Mouse (Mus musculus): ENCODE data around the gene Slc41a1. TPM values are rescaled to one million over a fixed set of nuclear protein-coding genes. Genes with fewer than 3 reads are reported as not detected.

Slc41a1 gene
- polyA plus RNA-seq, 2 experiments: 0.83 to 1.3 TPM

DNA sequence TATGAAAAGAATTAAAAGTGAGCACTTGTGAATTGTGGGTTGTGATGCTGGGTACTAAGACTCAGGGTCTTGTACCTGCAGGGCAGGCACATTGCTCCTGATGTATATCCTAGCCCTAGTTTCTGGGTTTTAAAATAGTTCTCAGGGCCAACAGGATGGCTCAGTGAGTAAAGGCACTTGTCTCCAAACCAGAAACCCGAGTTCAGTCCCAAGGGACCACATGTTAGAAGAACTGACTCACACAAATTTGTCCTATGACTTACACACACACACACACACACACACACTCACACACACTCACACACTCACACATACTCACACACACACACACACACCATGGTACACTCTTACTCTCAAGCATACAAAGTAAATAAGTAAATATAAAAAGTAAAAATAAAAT lies 45.6 kb downstream of the Slc41a1 start:
- DNase-seq (ENCODE audit: low read depth in 3 of 3, low spot score in 3 of 3): no peak
- Histone ChIP-seq H3K27me3 (ENCODE audit: control insufficient read depth, insufficient read depth, low read length) (no peaks in the 10 kb centered on the region), H3K4me2 (ENCODE audit: low read depth) (no peak overlapping the region), H3K9ac (replicated peaks) (no peak overlapping the region), H3K4me3 (ENCODE audit: insufficient read depth in 1 of 2, low read depth in 2 of 2, low read length in 2 of 2) (no peak overlapping the region), H3K36me3 (replicated peaks; ENCODE audit: control insufficient read depth, insufficient read depth, low read depth) (no peaks in the 10 kb centered on the region), H3K9me3 (ENCODE audit: control insufficient read depth, low read length) (no peaks in the 10 kb centered on the region), H3K27ac (no peak overlapping the region), H3K4me1 (replicated peaks; ENCODE audit: control insufficient read depth in 2 of 2, insufficient read depth in 2 of 2, low read length in 1 of 2) (peaks cover 0 to 4% of the 10 kb centered on the region in 2 experiments; a peak in 3 of 4 replicates)
- WGBS (ENCODE audit: insufficient replicate concordance): 53% methylated on average over 1 of the region's 1 CpGs
- no peak for ATAC-seq (ENCODE audit: insufficient read depth)
- TF ChIP-seq EP300 (IDR thresholded peaks at IDR 0.05; ENCODE audit: low read depth): no peak
- no peak for TF ChIP-seq CTCF (IDR thresholded peaks at IDR 0.05; ENCODE audit: low read depth)

DNA sequence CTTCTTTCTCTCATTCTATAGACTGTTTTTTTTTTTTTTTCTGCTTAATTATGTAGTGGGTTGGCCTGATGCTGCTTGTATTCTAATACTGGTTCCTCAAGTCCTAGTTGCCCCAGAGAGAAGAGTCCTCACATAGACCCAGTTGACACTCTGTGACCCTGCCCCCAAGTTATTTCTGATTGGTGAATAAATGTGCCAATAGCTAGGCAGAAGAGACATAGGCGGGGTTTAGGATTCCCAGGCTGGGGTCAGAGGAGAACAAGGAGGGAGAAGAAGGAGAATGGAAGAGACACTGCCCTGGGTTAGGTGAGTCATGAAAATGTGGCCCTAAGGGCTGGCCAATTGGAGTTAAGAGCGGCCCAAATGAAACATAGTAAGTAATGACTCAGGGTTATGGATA lies 52.5 kb downstream of the Slc41a1 start:
- Histone ChIP-seq H3K4me2 (ENCODE audit: low read depth) (no peak overlapping the region), H3K27me3 (ENCODE audit: control insufficient read depth, insufficient read depth, low read length) (no peaks in the 10 kb centered on the region), H3K9ac (replicated peaks) (no peak overlapping the region), H3K27ac (no peak overlapping the region), H3K36me3 (replicated peaks; ENCODE audit: control insufficient read depth, insufficient read depth, low read depth) (no peaks in the 10 kb centered on the region), H3K9me3 (ENCODE audit: control insufficient read depth, low read length) (no peaks in the 10 kb centered on the region), H3K4me3 (ENCODE audit: insufficient read depth in 1 of 2, low read depth in 2 of 2, low read length in 2 of 2) (no peak overlapping the region), H3K4me1 (replicated peaks; ENCODE audit: control insufficient read depth in 2 of 2, insufficient read depth in 2 of 2, low read length in 1 of 2) (no peaks in the 10 kb centered on the region)
- no peak for ATAC-seq (ENCODE audit: insufficient read depth)
- TF ChIP-seq EP300 (IDR thresholded peaks at IDR 0.05; ENCODE audit: low read depth) (no peak), CTCF (IDR thresholded peaks at IDR 0.05; ENCODE audit: low read depth) (no peak)
- 58% methylated on average over 2 of the region's 2 CpGs for WGBS (ENCODE audit: insufficient replicate concordance)
- DNase-seq (ENCODE audit: low read depth in 3 of 3, low spot score in 3 of 3): no peak

DNA sequence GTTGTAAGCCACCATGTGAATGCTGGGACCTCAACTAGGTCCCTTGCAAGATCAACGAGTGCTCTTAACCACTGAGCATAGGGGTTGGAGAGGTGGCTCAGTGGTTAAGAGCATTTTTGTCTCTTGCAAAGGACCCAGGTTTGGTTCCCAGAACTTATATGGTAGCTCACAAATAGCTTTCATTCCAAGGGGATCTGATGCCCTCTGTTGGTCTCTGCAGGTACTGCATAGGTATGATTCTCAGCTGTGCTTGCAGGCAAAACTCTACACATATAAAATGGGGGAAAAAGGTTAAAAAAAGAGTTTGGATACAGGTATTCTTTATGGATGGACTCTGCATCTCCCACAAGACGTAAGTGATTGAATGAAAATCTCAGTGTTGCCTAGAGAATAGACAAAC lies 55.5 kb downstream of the Slc41a1 start:
- Histone ChIP-seq H3K4me2 (ENCODE audit: low read depth) (no peak overlapping the region), H3K4me1 (replicated peaks; ENCODE audit: control insufficient read depth in 2 of 2, insufficient read depth in 2 of 2, low read length in 1 of 2) (no peaks in the 10 kb centered on the region), H3K27me3 (ENCODE audit: control insufficient read depth, insufficient read depth, low read length) (no peaks in the 10 kb centered on the region), H3K9ac (replicated peaks) (no peak overlapping the region), H3K4me3 (ENCODE audit: insufficient read depth in 1 of 2, low read depth in 2 of 2, low read length in 2 of 2) (no peak overlapping the region), H3K36me3 (replicated peaks; ENCODE audit: control insufficient read depth, insufficient read depth, low read depth) (no peaks in the 10 kb centered on the region), H3K9me3 (ENCODE audit: control insufficient read depth, low read length) (no peaks in the 10 kb centered on the region), H3K27ac (no peak overlapping the region)
- no peak for ATAC-seq (ENCODE audit: insufficient read depth)
- DNase-seq (ENCODE audit: low read depth in 3 of 3, low spot score in 3 of 3): peak in 1 of 3 experiments; percentile 6
- no peak for TF ChIP-seq EP300 (IDR thresholded peaks at IDR 0.05; ENCODE audit: low read depth)
- peak; percentile 75 for TF ChIP-seq CTCF (IDR thresholded peaks at IDR 0.05; ENCODE audit: low read depth)
- 30% methylated on average over 2 of the region's 2 CpGs for WGBS (ENCODE audit: insufficient replicate concordance)

DNA sequence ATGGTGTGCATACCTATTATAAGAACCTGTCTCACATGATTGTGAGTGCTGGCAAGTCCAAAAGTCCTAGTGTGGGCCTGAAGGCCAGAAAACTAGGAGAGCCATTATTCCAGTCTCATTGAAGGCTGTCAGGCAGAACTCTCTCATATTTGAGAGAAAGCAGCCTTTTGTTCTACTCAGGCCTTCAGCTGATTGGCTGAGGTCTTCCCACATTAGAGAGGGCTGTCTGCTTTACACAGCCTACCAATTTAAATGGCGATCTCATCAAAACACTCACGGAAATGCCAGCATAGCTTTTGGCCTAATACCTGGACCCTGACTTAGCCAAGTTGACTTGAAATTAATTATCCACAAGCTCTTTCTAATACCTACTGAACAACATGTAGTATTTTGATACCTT lies 58.9 kb downstream of the Slc41a1 start:
- TF ChIP-seq CTCF (IDR thresholded peaks at IDR 0.05; ENCODE audit: low read depth): no peak
- TF ChIP-seq EP300 (IDR thresholded peaks at IDR 0.05; ENCODE audit: low read depth): no peak
- no peak for ATAC-seq (ENCODE audit: insufficient read depth)
- Histone ChIP-seq H3K27ac (no peak overlapping the region), H3K9ac (replicated peaks) (no peak overlapping the region), H3K4me1 (replicated peaks; ENCODE audit: control insufficient read depth in 2 of 2, insufficient read depth in 2 of 2, low read length in 1 of 2) (no peaks in the 10 kb centered on the region), H3K4me2 (ENCODE audit: low read depth) (no peak overlapping the region), H3K27me3 (ENCODE audit: control insufficient read depth, insufficient read depth, low read length) (no peaks in the 10 kb centered on the region), H3K4me3 (ENCODE audit: insufficient read depth in 1 of 2, low read depth in 2 of 2, low read length in 2 of 2) (no peak overlapping the region), H3K36me3 (replicated peaks; ENCODE audit: control insufficient read depth, insufficient read depth, low read depth) (no peaks in the 10 kb centered on the region), H3K9me3 (ENCODE audit: control insufficient read depth, low read length) (no peaks in the 10 kb centered on the region)
- DNase-seq (ENCODE audit: low read depth in 3 of 3, low spot score in 3 of 3): no peak
- 69% methylated on average over 2 of the region's 2 CpGs for WGBS (ENCODE audit: insufficient replicate concordance)

DNA sequence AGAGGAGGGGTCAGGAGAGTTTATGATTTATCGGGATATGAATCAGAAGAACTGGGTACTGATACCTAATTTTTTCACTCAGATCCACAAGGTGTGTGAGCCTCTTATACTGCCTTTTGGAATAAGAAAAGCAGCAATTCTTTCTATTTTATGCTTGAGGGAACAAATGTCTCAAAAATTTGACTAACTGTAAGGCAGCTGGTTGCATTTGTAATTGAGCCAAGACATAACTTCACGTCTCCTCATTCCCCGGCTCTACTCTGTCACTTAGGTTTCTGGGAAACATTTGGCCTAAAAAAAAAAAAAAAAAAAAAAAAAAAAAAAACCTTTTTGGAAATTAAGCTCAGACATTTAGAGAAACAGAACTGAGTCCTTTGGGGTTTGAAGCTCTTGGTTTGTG lies 59.3 kb downstream of the Slc41a1 start:
- Histone ChIP-seq H3K36me3 (replicated peaks; ENCODE audit: control insufficient read depth, insufficient read depth, low read depth) (no peaks in the 10 kb centered on the region), H3K27ac (no peak overlapping the region), H3K4me3 (ENCODE audit: insufficient read depth in 1 of 2, low read depth in 2 of 2, low read length in 2 of 2) (no peak overlapping the region), H3K9ac (replicated peaks) (no peak overlapping the region), H3K4me2 (ENCODE audit: low read depth) (no peak overlapping the region), H3K9me3 (ENCODE audit: control insufficient read depth, low read length) (no peaks in the 10 kb centered on the region), H3K27me3 (ENCODE audit: control insufficient read depth, insufficient read depth, low read length) (no peaks in the 10 kb centered on the region), H3K4me1 (replicated peaks; ENCODE audit: control insufficient read depth in 2 of 2, insufficient read depth in 2 of 2, low read length in 1 of 2) (no peaks in the 10 kb centered on the region)
- ATAC-seq (ENCODE audit: insufficient read depth): no peak
- 77% methylated on average over 3 of the region's 3 CpGs for WGBS (ENCODE audit: insufficient replicate concordance)
- no peak for DNase-seq (ENCODE audit: low read depth in 3 of 3, low spot score in 3 of 3)
- no peak for TF ChIP-seq EP300 (IDR thresholded peaks at IDR 0.05; ENCODE audit: low read depth)
- TF ChIP-seq CTCF (IDR thresholded peaks at IDR 0.05; ENCODE audit: low read depth): no peak

Data from liver, embryonic 14.5 days (tissue).